Comparison of ENCODE assay signal across 22 mouse cellular contexts in genomic region chr2:103842299-103842698, GRCm38 (mm10). TPM values are rescaled to one million over a fixed set of nuclear protein-coding genes. Genes with fewer than 3 reads are reported as not detected.
DNase-seq lines count a peak whose midpoint lies in the region; ATAC-seq and TF ChIP-seq lines count a peak whose summit lies in the region.
"Had no signal": no experiment of that assay in that cellular context is flagged by ENCODE, and none has a peak within 500 bp of the region (broad histone marks: within the 10 kb centered on the region; RNA-seq: fewer than 3 reads in every experiment).

No protein-coding gene starts in this region.

- H3K36me3 ChIP-seq in CH12.LX (replicated peaks in 1 of 2; ENCODE audit: control insufficient read depth in 1 of 2, insufficient read depth in 1 of 2, low read length in 1 of 2) = no peaks in the 10 kb centered on the region
- no peaks in the 10 kb centered on the region for H3K36me3 ChIP-seq in G1E (replicated peaks)
- no peaks in the 10 kb centered on the region for H3K36me3 ChIP-seq in heart, embryonic 12.5 days
- H3K36me3 ChIP-seq: forebrain, embryonic 10.5 days; hindbrain, embryonic 15.5 days; midbrain, embryonic 12.5 days; neural tube, embryonic 12.5 days had no signal

- peaks cover 0 to 10% of the 10 kb centered on the region in 2 experiments; a peak in 2 of 4 replicates for H3K4me1 ChIP-seq in CH12.LX (ENCODE audit: control insufficient read depth in 1 of 2, insufficient read depth in 2 of 2)
- 0 out of 2 replicates have a peak, but pooled peaks cover 4% of the 10 kb centered on the region for H3K4me1 ChIP-seq in G1E (ENCODE audit: insufficient read depth, low read depth, low read length)
- H3K4me1 ChIP-seq in heart, embryonic 12.5 days (replicated peaks) = no peaks in the 10 kb centered on the region
- H3K4me1 ChIP-seq: forebrain, embryonic 10.5 days; hindbrain, embryonic 15.5 days; midbrain, embryonic 12.5 days; neural tube, embryonic 12.5 days had no signal

- no peaks in the 10 kb centered on the region for H3K79me2 ChIP-seq in CH12.LX (replicated peaks; ENCODE audit: control insufficient read depth, extremely low read depth, insufficient read depth, poor library complexity, severe bottlenecking)

- TF ChIP-seq RAD21 in CH12.LX (IDR thresholded peaks at IDR 0.05; ENCODE audit: low read depth, low read length) = no peak

- no peaks in the 10 kb centered on the region for H3K9me3 ChIP-seq in CH12.LX (replicated peaks; ENCODE audit: low read length)
- no peaks in the 10 kb centered on the region for H3K9me3 ChIP-seq in G1E (replicated peaks)
- no peaks in the 10 kb centered on the region for H3K9me3 ChIP-seq in heart, embryonic 12.5 days (replicated peaks)
- H3K9me3 ChIP-seq: forebrain, embryonic 10.5 days; hindbrain, embryonic 15.5 days; midbrain, embryonic 12.5 days; neural tube, embryonic 12.5 days had no signal

- DNase-seq in CH12.LX (ENCODE audit: extremely low read depth) (peak; percentile 11), G1E (ENCODE audit: low spot score) (no peak)
- peak; percentile 22 for DNase-seq in c-Kit-positive CD71-negative TER-119-negative erythroid progenitor cells, embryonic 14.5 days (ENCODE audit: low read depth)
- no peak for DNase-seq in lung, postnatal 10 days
- DNase-seq: adrenal gland, adult 2 months; cerebellum, adult 2 months; cerebellum, postnatal 36 days; gastrocnemius, postnatal 36 days; heart, postnatal 4 days; kidney, adult 9 months; kidney, postnatal 14 days; right cerebral cortex, postnatal 14 days had no signal

- H3K9ac ChIP-seq in CH12.LX (ENCODE audit: insufficient read depth, low read depth) = no peak overlapping the region
- H3K9ac ChIP-seq in heart, embryonic 12.5 days = no peak overlapping the region
- H3K9ac ChIP-seq: hindbrain, embryonic 15.5 days; midbrain, embryonic 12.5 days; neural tube, embryonic 12.5 days had no signal

- no peak overlapping the region for H3K4me2 ChIP-seq in CH12.LX (ENCODE audit: insufficient read depth, low read depth, poor library complexity, severe bottlenecking)
- no peak overlapping the region for H3K4me2 ChIP-seq in heart, embryonic 12.5 days
- H3K4me2 ChIP-seq: hindbrain, embryonic 15.5 days; midbrain, embryonic 12.5 days; neural tube, embryonic 12.5 days had no signal

- ATAC-seq in G1E (ENCODE audit: extremely low read depth, insufficient number of reproducible peaks, low FRiP score, poor library complexity, severe bottlenecking) = peak; percentile 63
- ATAC-seq in monocyte, adult 5-6 weeks (replicated peaks; ENCODE audit: insufficient number of reproducible peaks, low FRiP score, low TSS enrichment, poor library complexity, severe bottlenecking) = peak; percentile 68; the same call in 1 of the 2 replicates
- ATAC-seq in heart, embryonic 12.5 days (ENCODE audit: insufficient number of reproducible peaks, low FRiP score) = no peak
- ATAC-seq in inflammation-experienced regulatory T-cells, adult 6 months = no peak
- ATAC-seq: CD4-positive, CD25-positive, alpha-beta regulatory T cell, adult 4 months; intestine, embryonic 16.5 days had no signal

- 82% methylated on average over 5 of the region's 5 CpGs for WGBS in heart, embryonic 12.5 days

- TF ChIP-seq POLR2A in CH12.LX (IDR thresholded peaks at IDR 0.05; ENCODE audit: low read depth, low read length) = no peak

- dilution Hi-C loops in CH12.LX (cut with MboI; ENCODE audit: extremely low pct_ligation_motif_present, extremely low pct_unique_long_range_greater_than_20kb, low sequenced_read_pairs) = no loop called here

- TF ChIP-seq CTCF in CH12.LX (conservative IDR thresholded peaks at IDR 0.05 in 1 of 2, IDR thresholded peaks at IDR 0.05 in 1 of 2; ENCODE audit: low read depth in 2 of 2, low read length in 2 of 2) (no peak), G1E (IDR thresholded peaks at IDR 0.05; ENCODE audit: low read depth, low read length) (no peak)

- H3K4me3 ChIP-seq in CH12.LX (replicated peaks in 1 of 3; ENCODE audit: low read depth in 2 of 3, low read length in 2 of 3, poor library complexity in 1 of 3) (no peak overlapping the region), G1E (ENCODE audit: low read depth, low read length) (no peak overlapping the region)
- no peak overlapping the region for H3K4me3 ChIP-seq in heart, embryonic 12.5 days
- H3K4me3 ChIP-seq: forebrain, embryonic 10.5 days; hindbrain, embryonic 15.5 days; midbrain, embryonic 12.5 days; neural tube, embryonic 12.5 days had no signal

- H3K27me3 ChIP-seq in CH12.LX (replicated peaks) = no peaks in the 10 kb centered on the region
- H3K27me3 ChIP-seq in G1E (ENCODE audit: insufficient read depth, low read length) = peaks cover 8% of the 10 kb centered on the region; the same call in 1 of the 2 replicates
- no peaks in the 10 kb centered on the region for H3K27me3 ChIP-seq in heart, embryonic 12.5 days (replicated peaks)
- H3K27me3 ChIP-seq: hindbrain, embryonic 15.5 days; midbrain, embryonic 12.5 days; neural tube, embryonic 12.5 days had no signal

- in situ Hi-C loops in CH12.LX (cut with MboI; ENCODE audit: low pct_ligation_motif_present, low pct_unique_long_range_greater_than_20kb, low sequenced_read_pairs) = loop anchor here (25.0 kb wide), 1 partner anchor 280 kb away; the partner anchor contains the start of gene Abtb2

- no peak for TF ChIP-seq EP300 in CH12.LX (IDR thresholded peaks at IDR 0.05; ENCODE audit: low read length)

- H3K27ac ChIP-seq in CH12.LX (ENCODE audit: insufficient read depth, low read depth) = no peak overlapping the region
- H3K27ac ChIP-seq in heart, embryonic 12.5 days (ENCODE audit: poor library complexity, severe bottlenecking) = no peak overlapping the region
- H3K27ac ChIP-seq: forebrain, embryonic 10.5 days; hindbrain, embryonic 15.5 days; macrophage; midbrain, embryonic 12.5 days; neural tube, embryonic 12.5 days had no signal

TF ChIP-seq in CH12.LX, 34 proteins besides CTCF, POLR2A, EP300 and RAD21:
- TF ChIP-seq MAZ (IDR thresholded peaks at IDR 0.05; ENCODE audit: low read depth, low read length) (no peak), CHD1 (IDR thresholded peaks at IDR 0.05; ENCODE audit: low read depth, low read length) (no peak), PAX5 (IDR thresholded peaks at IDR 0.05; ENCODE audit: low read length) (no peak), JUND (conservative IDR thresholded peaks at IDR 0.05; ENCODE audit: low read depth, low read length) (no peak)

RNA-seq across cellular contexts. Expression of gene Caprin1, which starts 44.9 kb away (rescaled TPM):
- total RNA-seq in CH12.LX (2012; rRNA removed) (217 and 260 TPM in 2 replicates), CH12.LX (2014; rRNA removed) (410 and 422 TPM in 2 replicates), G1E (2014; fragmentation: Nextera tagmentation) (570 and 643 TPM in 2 replicates), G1E (2017) (460 and 513 TPM in 2 replicates)
- polyA plus RNA-seq in CH12.LX (2012; ENCODE audit: insufficient read length, low read depth) (514 and 537 TPM in 2 replicates), G1E (2012) (203 and 210 TPM in 2 replicates)
- 252 to 314 TPM (median 306 TPM) in 3 replicates for total RNA-seq in monocyte, adult 5-6 weeks (2017)
- polyA plus RNA-seq in heart, embryonic 12.5 days (2016; fragmentation: Nextera tagmentation; extraction: Ambion mirVana) = 293 and 312 TPM in 2 replicates
- 100 to 1,000 TPM in 1 of 3 experiments, 10 to 100 TPM in 2; 79.8 to 102 (median 98.3) TPM for polyA plus RNA-seq in inflammation-experienced regulatory T-cells, adult 6 months (2017; shearing (Covaris generic))

Comparison
In these comparisons a context has a peak if more than half of its experiments do, and no peak if none do; other contexts are left out.
1. DNase-seq: peak in CH12.LX (single experiment) and c-Kit-positive CD71-negative TER-119-negative erythroid progenitor cells, embryonic 14.5 days (single experiment); none in G1E (single experiment) and lung, postnatal 10 days (single experiment).
2. ATAC-seq: peak in G1E (single experiment) and monocyte, adult 5-6 weeks (single experiment); none in heart, embryonic 12.5 days (single experiment) and inflammation-experienced regulatory T-cells, adult 6 months (single experiment).